Mouse (Mus musculus) T-helper 17 cell (primary cell): ENCODE measurements around the gene Sdc1.

Source experiments
- in situ Hi-C, 2 experiments: fragments of 300-600 bp; cut with MboI, MseI; formaldehyde crosslinking; loops; 1 replicate in 1 of 2; 2 replicates in 1 of 2; pipeline ENCODE4 v1.15.1; 2025; ENCODE audit warnings: high pct_unique_total_duplicates in 2 of 2

The Sdc1 gene

DNA sequence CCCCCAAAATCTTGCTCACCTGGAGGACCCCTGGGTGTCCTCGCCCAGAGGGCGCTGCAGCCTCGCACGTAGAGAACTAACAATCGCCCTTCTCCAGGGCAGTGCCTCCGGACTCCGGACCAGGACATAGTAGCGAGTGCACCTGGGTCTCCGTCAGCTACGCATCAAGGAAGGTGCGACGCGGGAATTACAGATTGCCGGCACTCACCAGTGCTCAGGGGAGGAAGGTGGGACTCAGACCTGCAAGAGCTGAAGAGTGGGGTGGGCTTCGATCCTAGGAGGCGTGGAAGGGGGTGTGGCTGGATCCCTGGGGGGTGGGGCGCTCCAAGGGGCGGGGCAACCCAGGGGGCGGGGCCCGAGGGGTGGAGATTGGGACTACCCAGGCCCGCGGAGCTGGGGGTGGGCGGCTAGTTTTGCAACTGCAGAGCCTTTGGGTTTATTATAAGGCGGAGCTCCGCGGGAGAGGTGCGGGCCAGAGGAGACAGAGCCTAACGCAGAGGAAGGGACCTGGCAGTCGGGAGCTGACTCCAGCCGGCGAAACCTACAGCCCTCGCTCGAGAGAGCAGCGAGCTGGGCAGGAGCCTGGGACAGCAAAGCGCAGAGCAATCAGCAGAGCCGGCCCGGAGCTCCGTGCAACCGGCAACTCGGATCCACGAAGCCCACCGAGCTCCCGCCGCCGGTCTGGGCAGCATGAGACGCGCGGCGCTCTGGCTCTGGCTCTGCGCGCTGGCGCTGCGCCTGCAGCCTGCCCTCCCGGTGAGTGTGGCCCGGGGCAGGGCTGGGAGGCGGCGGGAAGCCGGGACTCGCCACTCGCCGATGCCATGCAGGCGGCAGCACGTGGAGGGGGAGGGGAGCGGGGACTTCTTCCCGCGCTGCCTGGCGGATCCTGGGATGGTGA lies at the start of gene Sdc1:
Gene Sdc1, plus strand, starts transcription at position 378 of the 898 bp plus-strand sequence.
- in situ Hi-C loops: no loop called here

DNA sequence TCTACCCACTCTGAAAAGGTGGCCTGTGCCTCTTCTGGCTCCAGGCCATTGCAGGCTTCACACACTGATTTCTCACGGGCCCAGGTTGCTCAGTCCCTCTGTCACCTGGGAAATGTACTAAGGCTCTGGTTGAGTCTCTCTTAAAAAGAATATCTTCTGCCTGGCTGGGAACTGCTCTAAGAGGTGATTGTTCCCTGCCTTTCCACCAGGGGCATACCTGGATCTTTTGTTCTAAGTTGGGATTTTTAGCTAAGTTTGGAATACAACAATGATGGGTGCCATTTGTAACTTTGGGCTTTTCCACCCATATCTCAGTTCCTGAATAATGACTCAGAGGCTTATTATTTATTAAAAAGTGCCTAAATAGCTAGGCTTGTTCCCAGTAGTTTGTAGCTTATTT lies 44.2 kb upstream of the Sdc1 start:
- in situ Hi-C loops: no loop called here

DNA sequence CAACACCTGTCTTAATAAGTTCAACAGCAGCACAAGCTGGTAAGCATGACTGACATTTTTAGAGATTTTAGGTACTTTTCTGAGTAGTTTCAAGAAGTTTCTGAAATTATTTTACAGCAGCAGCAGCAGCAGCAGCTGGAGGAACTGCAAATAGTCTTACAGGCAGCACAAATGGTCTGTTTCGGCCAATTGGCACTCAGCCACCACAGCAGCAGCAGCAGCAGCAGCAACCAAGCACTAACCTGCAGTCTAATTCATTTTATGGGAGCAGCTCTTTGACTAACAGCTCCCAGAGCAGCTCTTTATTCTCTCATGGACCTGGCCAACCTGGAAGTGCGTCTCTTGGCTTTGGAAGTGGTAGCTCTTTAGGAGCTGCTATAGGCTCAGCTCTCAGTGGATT lies 42.4 kb upstream of the Sdc1 start:
- in situ Hi-C loops: no loop called here

DNA sequence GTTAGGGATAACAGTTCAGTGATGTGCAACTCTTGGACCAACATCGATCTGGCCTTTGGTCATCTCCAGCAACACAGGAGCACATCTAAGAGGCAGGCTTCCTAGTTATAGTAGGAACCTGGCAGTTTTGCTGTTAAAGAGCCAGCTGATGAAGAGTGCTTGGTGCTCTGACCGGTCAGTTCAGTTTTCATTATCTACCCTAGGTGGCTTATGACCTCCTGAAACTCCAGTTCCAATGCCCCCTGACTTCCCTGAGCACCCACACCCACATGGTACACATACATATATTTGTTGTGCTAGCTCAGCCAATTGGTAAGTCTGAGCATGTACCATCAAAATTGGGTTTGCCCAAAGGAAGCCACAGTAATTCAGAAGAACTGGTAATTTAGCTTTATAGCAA lies 17.5 kb upstream of the Sdc1 start:
- in situ Hi-C loops: no loop called here

DNA sequence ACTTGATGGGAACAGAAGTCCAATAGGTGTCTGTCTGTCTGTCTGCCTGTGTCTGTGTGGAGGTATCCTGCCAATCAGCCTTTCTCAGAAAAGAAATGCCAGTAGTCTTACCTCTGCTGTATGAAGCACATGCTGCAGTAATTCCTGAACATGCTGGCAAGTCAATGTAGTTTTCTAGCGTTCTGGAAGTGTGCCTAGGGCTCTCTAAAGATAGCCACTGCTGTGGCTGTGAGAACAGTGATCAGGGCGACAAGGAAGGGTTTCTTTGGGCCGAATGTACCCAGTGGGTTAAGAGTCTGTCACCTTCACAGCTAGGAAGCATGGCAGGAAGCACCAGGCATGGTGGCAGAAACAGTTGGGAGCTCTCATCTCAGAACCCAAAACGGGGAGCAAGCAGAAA lies 17.0 kb upstream of the Sdc1 start:
- in situ Hi-C loops: no loop called here

DNA sequence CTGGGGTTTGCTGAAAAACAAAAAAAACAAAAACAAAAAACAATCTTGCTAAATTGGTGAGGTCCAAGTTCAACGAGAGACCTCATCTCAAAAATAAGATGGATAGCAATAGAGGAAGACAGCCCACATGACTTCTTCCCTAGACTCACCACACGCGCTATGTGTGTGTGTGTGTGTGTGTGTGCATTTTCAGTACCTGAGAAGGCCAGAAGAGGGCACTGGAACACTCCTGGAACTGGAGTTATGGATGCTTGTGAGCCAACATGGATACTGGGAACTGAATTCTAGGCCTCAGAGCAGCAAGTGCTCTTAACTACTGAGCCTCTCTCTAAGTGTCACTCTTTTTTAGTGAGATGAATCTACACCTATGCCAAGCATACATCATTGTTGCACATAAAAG lies 13.1 kb upstream of the Sdc1 start:
- in situ Hi-C loops: loop anchor here in 1 of 2 experiments (5.0 kb wide), 1 partner anchor 41 kb away; no protein-coding TSS in a partner anchor

DNA sequence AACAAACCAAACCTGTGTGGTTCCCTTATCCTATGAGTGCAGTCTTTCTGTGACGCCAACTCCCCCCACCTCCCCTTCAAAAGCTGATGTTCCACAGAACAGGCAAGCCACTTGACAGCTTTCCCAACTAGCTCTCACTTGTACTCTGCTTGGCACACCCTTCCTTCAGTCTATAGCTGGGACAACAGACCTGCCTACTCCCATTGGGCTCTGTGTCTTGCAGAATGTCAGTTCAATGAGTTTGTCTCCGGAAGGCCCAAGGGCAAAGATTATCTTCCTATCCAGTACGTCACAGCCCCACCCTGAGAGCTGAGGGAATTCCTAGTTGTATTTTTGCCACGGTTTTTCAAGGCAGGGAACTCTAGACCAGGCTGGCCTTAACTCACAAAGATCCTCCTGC lies 12.0 kb upstream of the Sdc1 start:
- in situ Hi-C loops: loop anchor here in 1 of 2 experiments (5.0 kb wide), 1 partner anchor 42 kb away; no protein-coding TSS in a partner anchor

DNA sequence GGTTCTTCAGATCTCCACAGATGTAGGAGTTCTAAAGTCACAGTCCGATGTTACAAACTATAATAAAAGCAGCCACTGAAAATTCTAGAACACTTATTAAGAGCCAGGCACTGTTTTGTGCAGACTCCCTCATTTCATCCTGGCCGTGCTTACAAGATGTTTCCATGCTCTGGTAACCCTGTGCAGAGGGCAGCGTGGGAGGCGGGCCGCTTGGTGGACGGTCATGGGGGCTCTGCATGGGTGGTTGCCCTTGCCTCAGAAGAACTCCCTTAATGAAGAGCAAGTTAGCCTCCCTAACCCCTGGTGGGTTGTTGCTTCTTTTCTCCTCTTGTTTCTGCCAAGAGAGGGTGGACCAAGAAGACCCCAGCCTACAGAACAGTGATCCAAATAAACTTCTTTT lies 11.3 kb upstream of the Sdc1 start:
- in situ Hi-C loops: loop anchor here in 1 of 2 experiments (5.0 kb wide), 2 partner anchors 42 to 248 kb away; no protein-coding TSS in a partner anchor

DNA sequence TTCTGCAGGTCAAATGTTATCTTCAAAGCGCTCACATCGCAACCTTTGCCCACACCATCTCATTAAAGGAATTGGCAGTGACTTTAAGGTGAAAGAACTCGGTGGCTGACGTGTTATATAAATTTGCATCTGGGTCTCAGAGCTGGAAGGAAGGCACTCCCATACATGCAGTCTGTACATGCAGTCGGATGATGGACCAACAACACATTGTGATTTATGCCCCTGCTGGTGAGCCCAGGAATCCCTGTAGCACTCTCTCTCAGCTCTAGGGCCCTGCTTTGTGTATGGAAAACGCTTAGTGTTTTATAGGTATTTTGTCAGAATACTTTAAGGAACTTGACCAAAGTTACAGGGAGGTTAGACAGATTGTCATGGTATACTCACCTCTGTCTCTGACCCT lies 10.6 kb upstream of the Sdc1 start:
- in situ Hi-C loops: loop anchor here in 1 of 2 experiments (5.0 kb wide), 1 partner anchor 247 kb away; no protein-coding TSS in a partner anchor

DNA sequence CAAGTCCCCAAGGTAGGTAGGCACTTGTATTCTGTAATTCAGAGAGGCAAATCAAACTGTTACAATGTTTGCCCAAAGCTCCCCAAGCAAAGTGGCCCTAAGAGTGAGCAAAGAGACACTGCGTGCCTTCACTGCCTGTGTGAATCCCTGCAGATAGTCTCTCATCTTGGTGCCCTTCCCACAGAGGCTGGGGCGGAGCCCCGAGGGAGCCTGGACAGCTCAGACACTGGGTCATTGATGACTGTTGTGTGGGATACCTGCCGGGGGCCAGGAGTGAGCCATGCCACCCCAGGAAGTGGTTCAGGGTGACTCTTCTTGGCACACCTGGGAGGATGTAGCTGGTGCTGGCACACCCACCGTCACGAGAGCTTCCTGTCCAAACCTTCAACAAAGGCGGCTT lies 10.1 kb upstream of the Sdc1 start:
- in situ Hi-C loops: loop anchor here in 1 of 2 experiments (5.0 kb wide), 1 partner anchor 246 kb away; no protein-coding TSS in a partner anchor

DNA sequence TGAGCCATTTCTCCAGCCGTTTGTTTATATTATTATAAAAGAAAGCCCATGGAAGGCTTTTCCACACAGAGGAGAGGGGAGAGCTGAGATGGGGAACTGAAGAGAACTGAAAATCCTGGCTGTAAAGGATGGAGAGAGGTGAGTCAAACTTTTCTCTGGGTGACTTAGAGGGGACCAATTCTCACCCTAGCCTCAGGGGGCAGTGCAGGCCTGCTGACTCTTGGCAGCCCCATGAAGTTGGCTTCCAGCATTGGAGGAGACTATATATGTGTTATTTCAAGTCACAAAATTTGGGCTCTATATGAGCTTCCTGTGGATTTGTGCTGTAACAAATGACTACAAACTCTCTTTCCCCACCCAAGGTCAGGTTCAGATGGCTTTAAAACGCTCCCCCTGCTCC lies 8.5 kb upstream of the Sdc1 start:
- in situ Hi-C loops: loop anchor here in 1 of 2 experiments (5.0 kb wide), 1 partner anchor 245 kb away; no protein-coding TSS in a partner anchor

DNA sequence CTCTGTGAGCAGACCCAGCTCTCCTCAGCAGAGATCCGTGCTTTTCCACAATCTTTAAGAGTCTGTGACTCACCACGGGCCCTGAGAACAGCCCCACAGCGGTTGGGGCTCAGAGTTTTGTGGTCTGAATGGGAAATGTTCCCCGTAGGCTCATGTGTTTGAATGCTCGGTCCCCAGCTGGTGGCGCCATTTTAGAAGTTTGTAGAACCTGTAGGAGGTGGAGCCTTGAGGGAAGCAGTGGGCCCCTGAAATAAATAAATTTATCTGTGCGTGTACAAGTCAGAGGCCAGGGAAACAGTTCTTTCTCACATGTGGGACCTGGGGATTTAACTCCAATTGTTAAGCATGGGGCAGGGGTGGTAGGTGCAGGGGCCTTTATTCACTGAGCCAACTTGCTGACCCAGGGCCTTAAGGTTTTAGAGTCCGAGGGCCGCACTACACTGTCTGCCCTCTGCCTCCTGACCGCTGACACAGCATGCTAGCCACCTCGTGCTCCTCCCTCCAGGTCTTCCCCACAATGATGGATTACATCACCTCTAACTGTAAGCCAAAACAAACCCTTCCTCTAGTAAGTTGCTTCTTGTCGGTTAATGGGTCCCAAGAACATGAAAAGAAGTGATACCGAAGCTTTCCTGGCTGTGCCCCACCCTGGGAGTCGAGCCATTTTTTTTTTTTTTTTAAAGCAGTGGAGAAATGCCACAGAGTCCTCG lies 6.7 kb upstream of the Sdc1 start:
- in situ Hi-C loops: loop anchor here in 1 of 2 experiments (5.0 kb wide), 1 partner anchor 243 kb away; no protein-coding TSS in a partner anchor

DNA sequence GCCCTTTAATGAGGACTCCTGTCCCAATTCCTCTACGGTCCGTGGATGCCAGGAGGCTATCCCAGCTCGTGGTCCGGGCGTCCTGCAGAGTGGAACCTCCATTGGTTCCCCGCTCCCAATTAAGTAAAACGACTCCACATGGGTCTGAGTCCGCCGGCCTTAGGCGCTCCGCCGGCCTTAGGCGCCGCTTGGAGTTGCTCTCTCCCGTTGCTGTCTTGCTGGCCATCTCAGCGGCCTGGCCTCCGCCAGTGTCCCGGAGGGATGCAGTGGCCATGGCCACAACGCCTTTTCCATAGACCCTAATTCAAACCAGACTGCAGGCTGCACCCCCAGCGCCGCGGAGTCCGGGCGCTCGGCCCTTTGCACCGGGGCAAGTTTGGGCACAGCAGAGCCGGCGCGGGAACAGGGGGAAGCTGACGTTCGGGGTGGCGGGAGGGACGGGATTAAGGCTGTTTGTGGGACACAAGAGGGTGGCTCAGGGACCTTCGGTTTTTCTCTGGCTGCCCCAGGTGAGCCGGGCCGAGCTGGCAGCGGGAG lies 789 bp downstream of the Sdc1 start:
- in situ Hi-C loops: no loop called here

DNA sequence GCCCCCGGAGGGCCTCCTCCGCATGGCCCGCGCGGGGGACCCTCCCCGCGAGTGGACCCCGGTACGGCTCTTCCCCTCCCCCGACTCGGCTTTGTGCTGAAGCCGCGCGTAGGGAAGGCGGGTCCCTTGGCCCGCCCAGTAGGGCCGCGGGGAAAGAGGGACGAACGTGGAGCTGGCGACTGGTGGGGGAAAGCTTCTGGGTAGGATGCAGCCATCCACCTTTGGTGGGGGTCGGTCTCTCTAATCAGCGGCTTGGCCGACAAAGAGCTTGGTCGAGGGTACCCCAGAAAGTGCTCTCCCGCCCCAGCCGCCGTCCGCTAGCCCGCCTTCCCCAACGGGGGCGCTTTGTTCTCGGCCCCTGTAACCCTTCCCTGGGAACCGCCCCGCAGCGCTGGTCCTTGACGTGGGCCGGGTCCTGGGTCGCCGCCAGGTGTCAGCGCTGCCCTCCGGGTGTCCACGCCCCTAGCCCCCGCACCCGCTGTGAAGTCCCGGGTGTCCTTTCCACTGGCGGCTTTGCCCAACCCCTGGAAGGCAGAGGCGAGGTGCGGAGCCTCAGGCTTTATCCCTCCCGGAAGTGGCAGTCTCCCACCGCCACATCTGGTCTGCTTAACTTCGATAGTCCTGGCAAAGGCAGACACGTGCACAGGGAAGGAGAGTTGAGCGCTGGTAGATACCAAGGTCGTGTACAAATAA lies 1.5 kb downstream of the Sdc1 start:
- in situ Hi-C loops: no loop called here

DNA sequence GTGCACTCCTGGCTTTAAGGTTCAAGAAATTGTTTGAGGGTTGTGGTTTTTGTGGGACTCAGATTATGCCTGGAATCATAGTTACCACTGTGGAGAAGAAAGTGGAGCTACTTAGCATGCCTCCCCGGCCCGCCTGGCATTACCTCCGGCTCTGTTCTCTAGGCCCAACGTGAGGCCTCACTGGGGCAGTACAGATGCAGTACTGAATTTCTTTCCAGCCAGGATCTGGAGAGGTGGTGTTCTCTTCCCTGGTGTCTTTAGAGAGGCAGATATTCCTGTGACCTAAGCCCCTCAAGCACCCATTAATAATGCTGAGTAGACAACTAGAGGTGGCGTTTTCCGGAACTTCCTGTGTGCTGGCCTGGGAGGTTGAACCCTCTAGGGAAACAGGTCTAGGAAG lies 2.2 kb downstream of the Sdc1 start:
- in situ Hi-C loops: no loop called here

DNA sequence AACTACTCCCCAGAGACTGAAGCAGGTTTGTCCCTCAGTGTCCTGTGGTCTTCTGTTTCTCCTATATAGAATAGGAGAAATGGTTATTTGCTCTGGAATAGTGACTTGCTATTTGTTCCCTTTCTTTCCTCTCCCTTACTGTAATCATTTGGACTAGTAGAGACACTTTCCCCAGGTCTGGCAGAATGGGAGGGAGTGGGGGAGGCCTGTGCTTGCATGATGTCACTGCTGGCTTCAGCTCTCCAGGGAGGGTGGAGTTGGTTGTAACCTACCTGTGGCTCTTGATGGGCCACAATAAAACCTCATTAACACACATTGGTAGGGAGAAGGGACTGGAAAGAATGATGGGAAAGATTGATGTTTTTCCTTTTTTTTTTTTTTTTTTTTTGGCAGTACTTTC lies 3.1 kb downstream of the Sdc1 start:
- in situ Hi-C loops: no loop called here

DNA sequence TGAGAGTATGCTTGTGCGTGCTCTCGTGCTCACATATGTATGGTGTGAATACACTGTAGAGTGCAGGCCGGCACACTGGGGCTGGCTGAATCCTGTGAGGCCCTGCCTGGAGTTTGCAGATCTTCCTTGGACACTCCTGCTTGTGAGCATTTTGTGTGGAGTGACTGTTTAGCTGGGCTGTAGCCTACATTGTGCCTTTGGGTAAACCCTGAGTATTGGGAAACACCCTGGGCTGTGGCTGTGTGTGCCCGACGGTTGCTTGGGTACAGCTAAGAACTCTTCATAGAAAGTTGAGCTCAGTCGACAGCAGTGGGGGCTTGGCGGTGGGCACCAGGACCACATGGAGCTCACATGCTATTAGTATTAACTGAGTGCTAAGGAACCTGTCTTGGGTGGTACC lies 5.1 kb downstream of the Sdc1 start:
- in situ Hi-C loops: no loop called here

DNA sequence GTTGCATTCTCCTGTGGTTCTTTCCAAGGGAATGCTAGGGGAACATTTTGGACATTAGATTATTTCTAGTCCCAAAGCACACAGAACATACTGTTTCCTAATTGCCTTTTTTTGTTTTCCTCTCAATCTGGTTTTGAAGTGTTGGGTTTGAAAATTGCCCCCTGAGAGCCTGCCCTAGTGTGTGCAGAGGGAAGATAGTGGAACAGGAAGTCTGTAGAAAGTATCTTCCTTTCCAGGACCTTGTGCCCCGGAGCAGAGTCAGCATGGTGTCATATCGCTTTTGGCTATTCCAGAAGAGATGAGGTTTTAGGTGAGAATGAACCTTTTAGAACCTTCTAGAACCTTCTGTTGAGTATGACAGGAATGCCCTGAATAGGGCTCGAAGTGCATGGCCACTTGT lies 5.6 kb downstream of the Sdc1 start:
- in situ Hi-C loops: no loop called here

DNA sequence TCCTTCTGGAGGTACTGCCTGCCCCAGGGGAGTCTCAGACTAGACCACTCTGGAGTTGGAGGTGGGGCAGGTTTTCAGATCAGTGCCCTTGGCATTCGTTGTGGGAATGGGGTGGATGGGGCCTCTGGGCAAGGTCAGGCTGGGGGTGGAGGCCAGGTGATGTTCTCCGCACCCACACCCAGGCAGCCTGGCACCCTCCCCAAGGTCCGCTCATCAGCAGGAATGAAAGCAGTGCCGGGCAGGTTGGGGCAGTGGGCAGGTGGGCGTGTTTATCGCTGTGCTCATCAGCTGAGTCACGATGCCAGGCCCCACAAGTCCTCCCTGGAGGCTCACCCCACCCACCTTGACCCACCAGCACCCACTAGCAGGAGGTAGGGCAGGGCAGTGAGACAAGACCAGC lies 7.0 kb downstream of the Sdc1 start:
- in situ Hi-C loops: no loop called here

DNA sequence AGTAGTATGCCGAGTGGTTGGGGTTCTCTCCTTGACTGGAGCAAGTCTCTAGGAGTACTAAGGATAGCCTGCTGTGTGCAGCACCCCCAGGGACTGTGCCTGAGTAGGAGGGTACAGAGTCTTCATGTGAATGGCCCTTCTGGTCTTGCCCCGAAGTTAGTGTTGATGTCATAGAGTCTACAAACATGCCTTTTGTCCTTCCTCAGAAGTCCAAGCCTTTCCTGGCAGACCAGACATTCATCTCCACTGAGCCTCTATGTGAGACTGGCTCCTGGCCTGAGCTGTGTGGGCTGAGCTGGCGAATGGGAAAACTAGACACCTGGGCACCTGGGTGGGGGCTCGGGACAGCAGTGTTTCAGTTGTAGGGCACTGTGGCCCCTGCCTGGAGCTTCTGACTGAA lies 8.7 kb downstream of the Sdc1 start:
- in situ Hi-C loops: no loop called here

DNA sequence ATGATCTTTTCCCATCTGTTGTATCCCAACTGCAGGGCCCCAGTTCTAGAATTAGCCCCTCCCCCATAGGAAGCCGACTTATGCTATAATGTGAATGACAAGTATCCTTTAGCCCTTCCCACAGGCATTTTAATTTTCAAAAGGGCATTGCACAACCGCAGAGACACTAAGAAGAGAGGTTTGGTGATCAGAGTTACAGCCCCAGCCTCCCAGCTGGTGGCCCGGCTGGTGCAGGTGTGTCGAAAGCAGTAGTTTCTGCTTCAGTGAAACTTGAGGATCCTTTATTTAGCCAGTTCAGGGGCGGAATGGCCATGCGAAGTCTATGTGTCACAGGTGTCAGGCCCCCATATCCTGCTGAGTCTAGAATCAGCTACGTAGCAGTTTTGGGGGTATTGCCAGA lies 10.0 kb downstream of the Sdc1 start:
- in situ Hi-C loops: no loop called here
